Comparison of ENCODE assay signal across 16 mouse cellular contexts in the genomic region with DNA sequence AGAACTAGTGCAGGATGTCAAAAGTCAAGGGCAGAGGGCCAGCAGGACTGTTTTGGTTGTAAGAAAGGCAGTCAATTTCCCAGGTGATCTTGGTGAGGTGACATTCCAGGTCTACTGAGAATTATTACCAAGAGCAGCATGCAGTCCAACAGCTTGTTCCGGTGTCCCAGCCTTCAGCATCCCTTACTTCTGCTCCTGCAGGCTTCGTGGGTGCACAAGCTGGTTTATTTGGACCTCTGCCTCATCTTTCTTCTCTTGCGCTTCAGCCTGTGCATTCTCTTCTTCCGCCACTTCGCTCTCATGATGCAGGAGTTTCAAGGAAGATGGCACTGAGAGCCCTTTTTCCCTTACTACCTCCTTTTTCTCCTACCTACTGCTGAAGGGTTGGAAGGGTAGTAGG.
"Had no signal": no experiment of that assay in that cellular context is flagged by ENCODE, and none has a peak within 500 bp of the region (broad histone marks: within the 10 kb centered on the region; RNA-seq: fewer than 3 reads in every experiment).

No protein-coding gene starts in this region.

- H3K27me3 ChIP-seq: kidney, embryonic 15.5 days; limb, embryonic 12.5 days; liver, embryonic 13.5 days; lung, embryonic 15.5 days; midbrain, embryonic 15.5 days; neural tube, embryonic 12.5 days; stomach, embryonic 15.5 days had no signal

- DNase-seq: kidney, postnatal 25 days; liver; liver, embryonic 13.5 days; liver, postnatal 0 days; lung, postnatal 14 days; right cerebral cortex, postnatal 14 days; thymus, adult 2 months; thymus, postnatal 25 days had no signal

- H3K4me1 ChIP-seq: liver, embryonic 13.5 days; lung, embryonic 15.5 days; midbrain, embryonic 15.5 days; neural tube, embryonic 12.5 days; stomach, embryonic 15.5 days had no signal

- ATAC-seq: liver, postnatal 0 days; midbrain, embryonic 15.5 days had no signal

- H3K4me3 ChIP-seq: kidney, embryonic 15.5 days; limb, embryonic 12.5 days; liver, embryonic 13.5 days; lung, embryonic 15.5 days; megakaryocyte, embryonic 14.5 days; midbrain, embryonic 15.5 days; neural tube, embryonic 12.5 days; stomach, embryonic 15.5 days had no signal

- H3K36me3 ChIP-seq: kidney, embryonic 15.5 days; limb, embryonic 12.5 days; liver, embryonic 13.5 days; lung, embryonic 15.5 days; midbrain, embryonic 15.5 days; neural tube, embryonic 12.5 days; stomach, embryonic 15.5 days had no signal

- H3K9me3 ChIP-seq: kidney, embryonic 15.5 days; limb, embryonic 12.5 days; liver, embryonic 13.5 days; lung, embryonic 15.5 days; megakaryocyte, embryonic 14.5 days; midbrain, embryonic 15.5 days; neural tube, embryonic 12.5 days; stomach, embryonic 15.5 days had no signal

- H3K27ac ChIP-seq: kidney, embryonic 15.5 days; limb, embryonic 12.5 days; liver, embryonic 13.5 days; lung, embryonic 15.5 days; macrophage; midbrain, embryonic 15.5 days; neural tube, embryonic 12.5 days; stomach, embryonic 15.5 days had no signal
